Mouse (Mus musculus) limb, embryonic 15.5 days (tissue): Measurements from ENCODE around the gene Clec18a. TPM values are rescaled to one million over a fixed set of nuclear protein-coding genes. Genes with fewer than 3 reads are reported as not detected.
"Not testable (repeated sequence)": the region's sequence is repeated elsewhere in the genome, so short reads cannot be mapped to it uniquely, and the experiment has no call there.

Experiments used
- ATAC-seq: fragments of 200-750 bp; cut with Nextera tagmentation; 2 replicates; pipeline ENCODE4 v1.8.0; 2017; ENCODE audit warnings: low read depth, moderate TSS enrichment; ENCODE audit not compliant: insufficient number of reproducible peaks, low FRiP score, low TSS enrichment
- H3K27ac ChIP-seq: fragments of 300-500 bp; sonication (generic); 2 replicates; pipeline ENCODE4 v1.5.1; 2015; ENCODE audit warnings: moderate library complexity, mild to moderate bottlenecking, inconsistent platforms
- H3K27me3 ChIP-seq: fragments of 300-500 bp; sonication (generic); 2 replicates; pipeline ENCODE4 v1.6.1; 2015; ENCODE audit warnings: inconsistent platforms
- H3K36me3 ChIP-seq: fragments of 300-500 bp; sonication (generic); 2 replicates; pipeline ENCODE4 v1.6.1; 2015; ENCODE audit warnings: inconsistent platforms
- H3K4me1 ChIP-seq: fragments of 300-500 bp; sonication (generic); 2 replicates; pipeline ENCODE4 v1.6.1; 2015; ENCODE audit warnings: inconsistent platforms
- H3K4me2 ChIP-seq: fragments of 300-500 bp; sonication (generic); 2 replicates; pipeline ENCODE4 v1.6.1; 2015; ENCODE audit warnings: mild to moderate bottlenecking, inconsistent platforms
- H3K4me3 ChIP-seq: fragments of 300-500 bp; sonication (generic); 2 replicates; pipeline ENCODE4 v1.5.1; 2015; ENCODE audit warnings: mild to moderate bottlenecking, inconsistent platforms
- H3K9ac ChIP-seq: fragments of 300-500 bp; sonication (generic); 2 replicates; pipeline ENCODE4 v1.6.1; 2015; ENCODE audit warnings: inconsistent platforms
- H3K9me3 ChIP-seq: fragments of 300-500 bp; sonication (generic); 2 replicates; pipeline ENCODE4 v1.6.1; 2016; ENCODE audit warnings: inconsistent platforms
- WGBS: fragments of 180-500 bp; shearing (Covaris S2); methylation state at CpG from one replicate; pipeline ENCODE4 v1.1.7; 2015; 5-methylcytosine and 5-hydroxymethylcytosine counted together
- polyA plus RNA-seq: library from polyadenylated mRNA; unstranded; fragments of >200 nt; fragmentation: Nextera tagmentation; extraction: Ambion mirVana; gene quantifications from 2 replicates; pipeline ENCODE4 v1.2.1, GENCODE M21; 2015

Clec18a gene
- polyA plus RNA-seq, 1 experiment from 2014 or later, result not detected

DNA sequence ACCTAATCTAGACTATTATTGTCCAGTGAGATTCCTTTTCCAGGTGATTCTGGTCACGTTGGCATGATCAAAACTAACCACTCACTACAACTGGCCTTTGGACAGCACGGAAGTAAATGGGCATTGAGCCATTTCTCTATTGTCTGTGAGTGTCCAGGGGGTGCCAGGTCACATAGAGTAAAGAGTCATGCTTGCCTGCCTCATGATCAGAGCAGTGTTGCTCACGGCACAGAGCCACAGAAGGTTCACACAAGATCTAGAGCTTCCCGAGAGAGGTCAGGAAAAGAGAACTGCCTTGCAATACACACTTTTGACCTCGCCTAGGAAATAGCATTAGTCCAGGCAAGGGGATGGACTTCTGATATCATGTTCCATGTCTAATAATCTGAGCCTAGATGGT lies 12.8 kb downstream of the Clec18a start:
- H3K4me3 ChIP-seq, result no peak overlapping the region
- no peak for ATAC-seq
- H3K9me3 ChIP-seq, result no peaks in the 10 kb centered on the region
- H3K27ac ChIP-seq, result no peak overlapping the region
- no peaks in the 10 kb centered on the region for H3K27me3 ChIP-seq
- H3K36me3 ChIP-seq, result no peaks in the 10 kb centered on the region
- no peak overlapping the region for H3K4me2 ChIP-seq
- WGBS, result 68% methylated on average over 5 of the region's 5 CpGs
- no peak overlapping the region for H3K9ac ChIP-seq
- no peaks in the 10 kb centered on the region; the same call in 1 of the 2 replicates for H3K4me1 ChIP-seq

GRCm38 (mm10) chr8:111075926-111076325 lies 16.3 kb downstream of the Clec18a start:
- Histone ChIP-seq H3K4me2 (no peak overlapping the region), H3K9me3 (no peaks in the 10 kb centered on the region), H3K4me1 (no peaks in the 10 kb centered on the region; the same call in 1 of the 2 replicates), H3K9ac (no peak overlapping the region), H3K27me3 (no peaks in the 10 kb centered on the region), H3K4me3 (no peak overlapping the region), H3K36me3 (no peaks in the 10 kb centered on the region), H3K27ac (no peak overlapping the region)
- no peak for ATAC-seq
- WGBS, result 83% methylated on average over 3 of the region's 3 CpGs

- ATAC-seq, H3K4me2 ChIP-seq, H3K36me3 ChIP-seq, H3K4me3 ChIP-seq, H3K27ac ChIP-seq, H3K27me3 ChIP-seq, H3K9ac ChIP-seq, H3K9me3 ChIP-seq, H3K4me1 ChIP-seq: not testable (repeated sequence)
- WGBS, result 92% methylated on average over 9 of the region's 9 CpGs
Measured at GRCm38 (mm10) chr8:111068660-111069059, 23.6 kb downstream of the Clec18a start.

- Histone ChIP-seq H3K4me1 (no peaks in the 10 kb centered on the region), H3K9ac (no peak overlapping the region), H3K4me2 (no peak overlapping the region), H3K4me3 (no peak overlapping the region), H3K27me3 (no peaks in the 10 kb centered on the region), H3K9me3 (no peaks in the 10 kb centered on the region), H3K27ac (no peak overlapping the region), H3K36me3 (no peaks in the 10 kb centered on the region)
- ATAC-seq, result no peak
- WGBS, result 29% methylated on average over 10 of the region's 10 CpGs
Measured at GRCm38 (mm10) chr8:111067439-111067838, 24.8 kb downstream of the Clec18a start.

- H3K4me3 ChIP-seq, result no peak overlapping the region
Measured at GRCm38 (mm10) chr8:111066308-111066707, 25.9 kb downstream of the Clec18a start.

DNA sequence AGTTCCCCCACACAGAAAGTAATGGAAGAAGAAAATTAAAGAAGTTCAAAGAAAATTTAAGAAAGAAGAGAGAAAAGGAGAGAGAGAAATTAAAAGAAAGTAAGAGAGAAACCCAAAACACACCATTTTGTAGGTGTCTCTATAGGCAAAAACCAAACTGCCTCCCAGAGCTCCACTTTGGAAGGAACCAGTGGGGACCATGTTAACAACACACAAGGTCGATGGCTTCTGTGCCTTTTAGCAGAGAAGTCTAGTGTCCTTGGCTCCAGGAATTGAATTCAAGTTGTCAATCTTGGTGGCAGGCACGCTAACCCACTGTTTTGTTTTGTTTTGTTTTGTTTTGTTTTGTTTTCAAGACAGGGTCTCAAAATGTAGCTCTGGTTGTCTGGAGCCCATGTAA lies 29.3 kb downstream of the Clec18a start:
- H3K4me3 ChIP-seq, result peak overlapping the region; percentile 66
- H3K36me3 ChIP-seq, result peaks cover 9% of the 10 kb centered on the region; the same call in 1 of the 2 replicates
- WGBS, result 60% methylated on average over 2 of the region's 2 CpGs
- H3K9me3 ChIP-seq, result no peaks in the 10 kb centered on the region
- H3K4me1 ChIP-seq, result peaks cover 17% of the 10 kb centered on the region
- no peaks in the 10 kb centered on the region for H3K27me3 ChIP-seq
- peak overlapping the region; percentile 70 for H3K4me2 ChIP-seq
- no peak for ATAC-seq
- H3K27ac ChIP-seq, result peak overlapping the region; percentile 9; the same call in 1 of the 2 replicates
- no peak overlapping the region for H3K9ac ChIP-seq

More at GRCm38 (mm10) chr8:111066308-111066707, 25.9 kb downstream of the Clec18a start:
- H3K4me1 ChIP-seq, result peaks cover 9% of the 10 kb centered on the region
- H3K9ac ChIP-seq, result no peak overlapping the region
- no peaks in the 10 kb centered on the region for H3K9me3 ChIP-seq
- H3K27ac ChIP-seq, result no peak overlapping the region
- H3K27me3 ChIP-seq, result no peaks in the 10 kb centered on the region
- H3K4me2 ChIP-seq, result no peak overlapping the region
- 59% methylated on average over 4 of the region's 4 CpGs for WGBS
- no peaks in the 10 kb centered on the region for H3K36me3 ChIP-seq
- ATAC-seq, result no peak

DNA sequence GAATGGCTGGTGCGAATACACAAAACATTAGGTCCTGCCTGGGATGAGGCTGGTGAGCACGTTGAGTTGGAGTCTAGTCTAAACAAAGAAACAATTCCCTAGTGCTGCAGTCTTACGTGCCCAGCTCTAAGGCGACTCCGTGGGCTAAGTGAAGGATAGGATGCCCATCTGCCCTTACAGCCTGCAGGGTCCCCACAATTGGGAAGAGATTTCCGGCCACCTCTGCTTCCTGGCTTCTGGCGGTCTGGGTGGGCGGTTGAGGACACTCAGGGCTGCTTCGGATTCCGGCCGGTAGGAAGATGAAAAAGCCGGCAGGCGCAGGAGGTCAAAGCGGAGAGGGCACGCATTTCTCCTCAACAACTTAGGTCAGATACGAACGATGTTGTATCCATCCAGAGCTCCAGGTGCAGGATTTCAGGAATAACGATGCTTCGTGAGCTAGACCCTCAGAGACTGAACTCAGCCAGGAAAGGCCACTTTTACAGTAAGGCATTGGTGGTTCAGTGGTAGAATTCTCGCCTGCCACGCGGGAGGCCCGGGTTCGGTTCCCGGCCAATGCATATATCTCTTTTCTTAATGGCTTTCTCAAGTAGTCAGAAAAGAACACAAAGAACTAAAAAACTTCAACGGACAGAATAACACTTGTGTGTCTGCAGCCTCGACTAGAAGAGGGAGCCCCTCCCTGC lies 30.0 kb downstream of the Clec18a start:
- peak overlapping the region; percentile 70 for H3K4me2 ChIP-seq
- peaks cover 9% of the 10 kb centered on the region; the same call in 1 of the 2 replicates for H3K36me3 ChIP-seq
- ATAC-seq, result peak; percentile 79
- H3K9ac ChIP-seq, result peak overlapping the region; percentile 52
- WGBS, result under 1% methylated on average over 27 of the region's 27 CpGs
- peaks cover 24% of the 10 kb centered on the region for H3K4me1 ChIP-seq
- H3K27ac ChIP-seq, result peak overlapping the region; percentile 33; the same call in 1 of the 2 replicates
- no peaks in the 10 kb centered on the region for H3K9me3 ChIP-seq
- H3K27me3 ChIP-seq, result no peaks in the 10 kb centered on the region
- H3K4me3 ChIP-seq, result peak overlapping the region; percentile 66

GRCm38 (mm10) chr8:111061688-111062071 lies 30.5 kb downstream of the Clec18a start:
- WGBS, result under 1% methylated on average over 14 of the region's 14 CpGs
- no peaks in the 10 kb centered on the region for H3K9me3 ChIP-seq
- H3K9ac ChIP-seq, result peak overlapping the region; percentile 52
- H3K4me2 ChIP-seq, result peak overlapping the region; percentile 70
- peaks cover 9% of the 10 kb centered on the region; the same call in 1 of the 2 replicates for H3K36me3 ChIP-seq
- H3K27me3 ChIP-seq, result no peaks in the 10 kb centered on the region
- ATAC-seq, result no peak
- peaks cover 29% of the 10 kb centered on the region for H3K4me1 ChIP-seq
- H3K4me3 ChIP-seq, result peak overlapping the region; percentile 66
- H3K27ac ChIP-seq, result no peak overlapping the region

GRCm38 (mm10) chr8:111058946-111059572 lies 33.2 kb downstream of the Clec18a start:
- Histone ChIP-seq H3K9ac (no peak overlapping the region), H3K4me2 (no peak overlapping the region), H3K4me1 (peaks cover 29% of the 10 kb centered on the region), H3K27me3 (no peaks in the 10 kb centered on the region), H3K9me3 (no peaks in the 10 kb centered on the region), H3K4me3 (no peak overlapping the region), H3K36me3 (peaks cover 28% of the 10 kb centered on the region), H3K27ac (no peak overlapping the region)
- ATAC-seq, result no peak
- WGBS, result 45% methylated on average over 2 of the region's 2 CpGs

- Histone ChIP-seq H3K27me3 (no peaks in the 10 kb centered on the region), H3K4me1 (peaks cover 25% of the 10 kb centered on the region), H3K9me3 (no peaks in the 10 kb centered on the region), H3K36me3 (peaks cover 51% of the 10 kb centered on the region), H3K4me3 (peak overlapping the region; percentile 96), H3K27ac (peak overlapping the region; percentile 86), H3K9ac (peak overlapping the region; percentile 82), H3K4me2 (peak overlapping the region; percentile 89)
- ATAC-seq, result peak; percentile 36; the same call in 1 of the 2 replicates
- WGBS, result under 1% methylated on average over 52 of the region's 63 CpGs
Measured at GRCm38 (mm10) chr8:111056691-111057293, 35.4 kb downstream of the Clec18a start.

- H3K4me3 ChIP-seq, result peak within 1 kb of the TSS; percentile 96
- WGBS, result under 1% methylated on average over 49 of the region's 68 CpGs
- no peaks in the 10 kb centered on the region for H3K27me3 ChIP-seq
- H3K9ac ChIP-seq, result peak within 1 kb of the TSS; percentile 82
- peak within 1 kb of the TSS; percentile 89 for H3K4me2 ChIP-seq
- no peaks in the 10 kb centered on the region for H3K9me3 ChIP-seq
- peak within 1 kb of the TSS; percentile 86 for H3K27ac ChIP-seq
- peaks cover 19% of the 10 kb centered on the region for H3K4me1 ChIP-seq
- H3K36me3 ChIP-seq, result peaks cover 57% of the 10 kb centered on the region
- ATAC-seq, result peak; percentile 87
Measured at GRCm38 (mm10) chr8:111056158-111056663, 36.0 kb downstream of the Clec18a start, which contains the start of gene Exosc6. Exosc6 (plus strand) TSS chr8:111056339.
